Mouse (Mus musculus) midbrain, postnatal 0 days (tissue): ENCODE data around the gene Ifit3. TPM values are rescaled to one million over a fixed set of nuclear protein-coding genes. Genes with fewer than 3 reads are reported as not detected.

Source experiments
- ATAC-seq: fragments of 200-750 bp; cut with Nextera tagmentation; 2 replicates; pipeline ENCODE4 v1.8.0; 2017; ENCODE audit warnings: moderate number of reproducible peaks, mild to moderate bottlenecking, moderate TSS enrichment, moderate library complexity; ENCODE audit not compliant: low FRiP score
- DNase-seq: peaks from one replicate; pipeline ENCODE4 v3.0.0-alpha.2; 2015; ENCODE audit warnings: low spot score
- H3K27ac ChIP-seq: fragments of 300-500 bp; sonication (generic); 2 replicates; pipeline ENCODE4 v1.5.1; 2014; ENCODE audit warnings: low read depth, mild to moderate bottlenecking, low read length, mixed read lengths
- H3K27me3 ChIP-seq: fragments of 300-500 bp; sonication (generic); 2 replicates; pipeline ENCODE4 v1.6.1; 2014; ENCODE audit warnings: low read length, control low read depth, mixed read lengths; ENCODE audit not compliant: insufficient read depth
- H3K36me3 ChIP-seq: fragments of 300-500 bp; sonication (generic); 2 replicates; pipeline ENCODE4 v1.6.1; 2014; ENCODE audit warnings: low read length, control low read depth, mixed read lengths; ENCODE audit not compliant: insufficient read depth
- H3K4me1 ChIP-seq: fragments of 300-500 bp; sonication (generic); 2 replicates; pipeline ENCODE4 v1.6.1; 2014; ENCODE audit warnings: mild to moderate bottlenecking, control low read depth, antibody characterized with exemption, low read length, mixed read lengths; ENCODE audit not compliant: insufficient read depth
- H3K4me2 ChIP-seq: fragments of 300-500 bp; sonication (generic); 2 replicates; pipeline ENCODE4 v1.6.1; 2014; ENCODE audit warnings: low read depth, mild to moderate bottlenecking, low read length, mixed read lengths; ENCODE audit not compliant: poor library complexity, severe bottlenecking
- H3K4me3 ChIP-seq: fragments of 300-500 bp; sonication (generic); 2 replicates; pipeline ENCODE4 v1.5.1; 2014; ENCODE audit warnings: low read depth, mild to moderate bottlenecking, low read length, moderate library complexity
- H3K9ac ChIP-seq: fragments of 300-500 bp; sonication (generic); replicated peaks from 2 replicates; pipeline ENCODE4 v1.6.1; 2014; ENCODE audit warnings: mild to moderate bottlenecking, low read length, moderate library complexity, mixed read lengths; ENCODE audit not compliant: poor library complexity, severe bottlenecking
- H3K9me3 ChIP-seq: fragments of 300-500 bp; sonication (generic); 2 replicates; pipeline ENCODE4 v1.6.1; 2016; ENCODE audit warnings: low read length, control low read depth
- CTCF ChIP-seq: IDR thresholded peaks from 2 replicates; pipeline ENCODE4 v1.5.1; 2016; ENCODE audit warnings: antibody characterized with exemption, mild to moderate bottlenecking
- WGBS: fragments of 180-500 bp; shearing (Covaris S2); extraction: QIAGEN DNeasy Blood & Tissue Kit; methylation state at CpG from one replicate; pipeline ENCODE4 v1.1.7; 2014; 5-methylcytosine and 5-hydroxymethylcytosine counted together
- polyA plus RNA-seq: library from polyadenylated mRNA; unstranded; fragments of >200 nt; fragmentation: Nextera tagmentation; extraction: Ambion mirVana; gene quantifications from 2 replicates; pipeline ENCODE4 v1.2.1, GENCODE M21; 2015
- total RNA-seq: library from RNA; depleted of rRNA; stranded (reverse); fragments of >200 nt; gene quantifications from 2 replicates; pipeline ENCODE4 v1.2.3, GENCODE M21; 2014; rRNA removed

Gene Ifit3
- total and polyA plus RNA-seq, 2 experiments from 2014 or later: 0.82 to 2.9 TPM

- Histone ChIP-seq H3K4me2 (no peak overlapping the region), H3K4me1 (no peaks in the 10 kb centered on the region), H3K4me3 (no peak overlapping the region), H3K27me3 (no peaks in the 10 kb centered on the region), H3K9me3 (no peaks in the 10 kb centered on the region), H3K36me3 (no peaks in the 10 kb centered on the region), H3K27ac (no peak overlapping the region), H3K9ac (no peak overlapping the region)
- DNase-seq (peak; percentile 42), ATAC-seq (no peak)
- 8% methylated on average over 3 of the region's 3 CpGs for WGBS
- TF ChIP-seq CTCF: peak; percentile 80
These were observed 53.7 kb downstream of the Ifit3 start for GRCm38 (mm10) chr19:34636933-34637557.

Other genes starting within 250 kb of the Ifit3 start
- 0.60 and 0.61 TPM in 2 replicates for gene Ch25h, start 108.4 kb upstream of the Ifit3 start, total RNA-seq
- 0.42 and 0.86 TPM in 2 replicates for gene Ch25h, start 108.4 kb upstream of the Ifit3 start, polyA plus RNA-seq
- gene Lipa, start 56.1 kb upstream of the Ifit3 start, total RNA-seq: 24.5 and 26.7 TPM in 2 replicates
- 19.0 and 19.3 TPM in 2 replicates for gene Lipa, start 56.1 kb upstream of the Ifit3 start, polyA plus RNA-seq
- gene Ifit2, start 32.8 kb upstream of the Ifit3 start, total RNA-seq: 11.1 and 11.5 TPM in 2 replicates
- gene Ifit2, start 32.8 kb upstream of the Ifit3 start, polyA plus RNA-seq: 8.2 and 9.0 TPM in 2 replicates
- 1.4 and 1.9 TPM in 2 replicates for gene Ifit1bl1, start 18.4 kb downstream of the Ifit3 start, total RNA-seq
- gene Ifit1bl1, start 18.4 kb downstream of the Ifit3 start, polyA plus RNA-seq: 1.4 and 1.5 TPM in 2 replicates
- gene Ifit3b, start 24.4 kb downstream of the Ifit3 start, total RNA-seq: 0.49 and 0.57 TPM in 2 replicates
- 0.58 and 1.2 TPM in 2 replicates for gene Ifit3b, start 24.4 kb downstream of the Ifit3 start, polyA plus RNA-seq
- 0.14 and 0.38 TPM in 2 replicates for gene Ifit1bl2, start 57.2 kb downstream of the Ifit3 start, total RNA-seq
- 0.07 and 0.17 TPM in 2 replicates for gene Ifit1bl2, start 57.2 kb downstream of the Ifit3 start, polyA plus RNA-seq
- gene Ifit1, start 57.3 kb downstream of the Ifit3 start, total RNA-seq: 2.6 and 3.7 TPM in 2 replicates
- 1.0 and 1.2 TPM in 2 replicates for gene Ifit1, start 57.3 kb downstream of the Ifit3 start, polyA plus RNA-seq
- gene Slc16a12, start 163.8 kb downstream of the Ifit3 start, total RNA-seq: 2.7 and 4.7 TPM in 2 replicates
- 2.0 and 2.3 TPM in 2 replicates for gene Slc16a12, start 163.8 kb downstream of the Ifit3 start, polyA plus RNA-seq